Mouse (Mus musculus) c-Kit-positive CD71-positive TER-119-positive erythroid progenitor cells, embryonic 14.5 days (primary cell): ENCODE measurements around the gene Oxnad1.
"Not testable (repeated sequence)": the region's sequence is repeated elsewhere in the genome, so short reads cannot be mapped to it uniquely, and the experiment has no call there.

Experiments used
- DNase-seq: peaks from one replicate; pipeline ENCODE4 v3.0.0-alpha.2; 2013; ENCODE audit warnings: low spot score

Gene Oxnad1

DNA sequence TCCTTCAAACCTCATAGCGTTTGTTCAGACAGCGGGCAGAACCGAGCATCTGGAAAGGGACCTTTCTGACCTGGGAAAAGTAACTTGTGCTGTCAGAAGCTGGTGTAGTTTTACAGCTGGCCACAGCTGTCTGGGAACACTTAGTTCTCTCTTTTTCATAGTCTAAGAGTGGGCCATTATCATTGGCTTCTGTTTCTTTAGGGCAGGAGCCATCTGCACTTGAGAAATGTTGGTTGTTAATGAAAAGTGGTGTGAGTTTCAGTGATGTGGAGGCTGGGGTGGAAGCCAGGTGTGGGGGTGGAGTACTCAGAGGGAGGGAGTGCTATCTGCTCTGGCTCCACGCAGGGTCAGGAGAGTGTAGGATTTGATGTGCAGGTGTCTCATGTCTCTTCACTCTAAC is 6.0 kb downstream of the Oxnad1 start:
- no peak for DNase-seq

DNA sequence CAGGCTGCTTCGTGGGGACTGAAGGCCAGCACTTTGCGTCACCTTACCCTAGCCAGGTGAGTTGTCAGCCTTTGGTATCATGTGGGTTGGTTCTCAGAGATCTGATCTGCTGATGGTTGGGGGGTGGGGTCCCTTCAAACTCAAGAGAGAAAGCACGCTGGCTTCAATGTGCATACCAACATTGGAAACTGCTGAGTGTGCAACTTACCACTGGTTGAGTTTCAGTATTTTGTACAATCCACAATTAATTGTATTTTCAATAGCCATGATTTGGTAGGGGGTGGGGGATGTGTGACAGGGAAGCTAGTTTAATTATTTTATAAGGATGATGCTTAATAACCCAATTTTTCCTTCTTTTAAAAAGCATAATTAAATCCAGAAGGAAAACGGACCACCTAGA is 6.5 kb downstream of the Oxnad1 start:
- no peak for DNase-seq

- DNase-seq: no peak
Observed at GRCm38 (mm10) chr14:32093018-32093417, 7.8 kb downstream of the Oxnad1 start.

- no peak for DNase-seq
Observed at GRCm38 (mm10) chr14:32093500-32094117, 8.4 kb downstream of the Oxnad1 start.

- DNase-seq: no peak
Observed at GRCm38 (mm10) chr14:32095646-32096045, 10.5 kb downstream of the Oxnad1 start.

DNA sequence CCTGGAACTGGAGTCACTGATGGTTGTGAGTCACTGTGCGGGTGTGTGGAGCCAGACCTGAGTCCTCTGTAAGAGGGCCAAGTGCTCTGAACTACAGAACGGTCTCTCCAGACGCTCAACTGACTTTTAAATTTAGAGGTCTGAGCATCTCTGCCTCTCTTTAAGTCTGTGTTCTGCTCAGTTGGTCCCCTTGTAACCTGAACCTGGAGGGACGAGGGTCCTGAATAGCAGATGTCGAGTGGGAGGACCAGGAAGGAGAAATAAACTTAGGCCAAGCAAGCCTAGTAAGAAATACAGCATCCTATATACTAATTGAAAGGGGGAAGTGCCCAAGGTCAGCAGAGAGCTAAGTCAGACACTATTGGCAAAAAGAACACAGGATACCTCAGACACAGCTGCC is 11.6 kb downstream of the Oxnad1 start:
- DNase-seq: no peak

GRCm38 (mm10) chr14:32097691-32098090 is 12.5 kb downstream of the Oxnad1 start:
- no peak for DNase-seq

DNA sequence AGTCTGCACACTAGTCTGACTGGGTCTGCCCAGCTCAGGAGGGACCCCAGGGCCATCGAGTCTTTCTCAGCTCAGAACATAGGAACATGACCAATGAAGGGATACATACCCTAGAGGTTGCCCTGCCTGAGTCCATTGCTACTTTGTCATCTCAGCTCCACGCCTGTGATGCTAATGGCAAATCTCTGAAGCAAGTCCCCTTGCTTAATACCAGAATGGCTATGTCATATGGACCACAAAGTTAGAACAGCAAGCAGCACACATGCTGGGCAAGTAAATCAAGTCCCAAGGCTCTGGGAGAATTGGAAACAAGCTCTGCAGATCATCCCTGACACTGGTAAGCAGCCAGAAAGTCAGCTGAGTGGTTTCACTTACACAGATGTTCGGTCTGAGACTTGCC is 13.8 kb downstream of the Oxnad1 start:
- DNase-seq: no peak

DNA sequence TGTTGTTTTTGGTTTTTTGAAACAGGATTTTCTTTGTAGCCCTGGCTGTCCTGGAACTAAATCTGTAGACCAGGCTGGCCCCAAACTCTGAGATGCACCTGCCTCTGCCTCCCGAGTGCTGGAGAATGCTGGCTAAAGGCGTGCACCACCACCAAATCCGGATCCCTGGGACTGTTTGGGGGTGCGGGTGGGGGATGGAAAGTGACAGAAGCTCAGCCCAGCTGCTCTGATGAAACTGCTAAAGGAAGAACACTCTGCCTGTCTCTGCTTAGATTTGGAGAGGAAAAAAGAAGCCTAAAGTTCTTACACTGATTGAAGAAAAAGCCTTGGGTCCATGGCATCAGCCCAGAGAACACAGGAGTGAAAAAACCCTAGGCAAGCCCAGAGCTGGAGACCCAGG is 18.4 kb downstream of the Oxnad1 start:
- DNase-seq: no peak

DNA sequence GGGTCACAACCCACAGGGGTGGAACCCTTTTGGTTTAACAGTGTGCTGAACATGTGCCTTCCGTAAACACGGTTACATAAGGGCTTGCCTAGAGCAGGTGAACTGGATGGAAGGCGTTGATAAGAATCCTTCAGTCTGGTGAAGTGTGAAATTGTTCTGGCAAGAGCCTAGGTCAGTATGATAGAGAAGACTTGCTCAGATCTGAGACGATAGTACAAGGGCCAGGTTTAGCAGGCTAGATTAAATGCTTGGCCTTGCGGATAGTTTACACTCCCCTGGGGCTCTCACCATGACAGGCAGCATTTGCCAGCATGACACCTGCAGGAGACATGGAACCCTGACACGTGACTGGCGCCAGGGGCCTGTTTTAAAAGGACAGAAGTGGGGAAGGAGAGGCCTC is 20.5 kb downstream of the Oxnad1 start:
- no peak for DNase-seq

DNA sequence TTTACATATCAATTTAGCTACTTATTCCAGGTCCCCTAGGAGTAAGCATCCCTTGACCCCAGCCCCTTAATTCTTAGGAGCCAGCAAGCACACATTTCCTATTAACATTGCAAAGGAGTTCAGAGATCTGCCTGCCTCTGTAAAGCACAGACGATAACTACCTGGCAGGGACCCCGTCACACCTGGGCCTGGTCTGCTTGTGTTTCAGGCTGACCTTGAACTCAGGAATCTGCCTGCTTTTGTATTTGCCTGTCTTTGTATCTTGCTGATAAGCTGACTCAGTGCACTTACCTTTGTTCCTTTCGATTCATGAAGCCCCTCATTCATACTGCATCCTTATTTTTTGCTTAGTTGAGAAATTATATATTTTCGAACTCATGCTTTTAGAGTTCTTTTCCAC is 21.7 kb downstream of the Oxnad1 start:
- DNase-seq: no peak

GRCm38 (mm10) chr14:32112124-32112523 is 26.9 kb downstream of the Oxnad1 start:
- not testable (repeated sequence) for DNase-seq

GRCm38 (mm10) chr14:32120940-32121919 is 36.1 kb downstream of the Oxnad1 start:
- no peak for DNase-seq

DNA sequence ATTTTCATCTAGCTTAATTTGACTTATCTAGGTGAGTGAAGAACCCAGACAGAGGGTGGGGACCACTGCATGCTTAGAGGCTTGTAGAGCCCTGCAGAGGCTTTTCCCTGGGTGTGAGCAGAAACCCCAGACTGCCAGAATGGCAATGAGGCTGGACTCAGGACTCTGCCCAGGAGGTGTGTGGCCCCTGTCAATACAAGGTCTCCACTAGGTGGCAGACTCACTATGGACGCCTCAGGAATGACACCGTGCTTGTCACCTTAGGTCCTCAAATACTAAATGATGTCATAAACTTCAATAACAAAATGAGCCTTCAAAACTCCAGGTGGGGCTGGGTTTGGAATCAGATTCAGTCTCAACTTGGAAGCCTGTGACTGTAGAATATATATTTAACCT is 36.7 kb downstream of the Oxnad1 start:
- peak; percentile 63 for DNase-seq

DNA sequence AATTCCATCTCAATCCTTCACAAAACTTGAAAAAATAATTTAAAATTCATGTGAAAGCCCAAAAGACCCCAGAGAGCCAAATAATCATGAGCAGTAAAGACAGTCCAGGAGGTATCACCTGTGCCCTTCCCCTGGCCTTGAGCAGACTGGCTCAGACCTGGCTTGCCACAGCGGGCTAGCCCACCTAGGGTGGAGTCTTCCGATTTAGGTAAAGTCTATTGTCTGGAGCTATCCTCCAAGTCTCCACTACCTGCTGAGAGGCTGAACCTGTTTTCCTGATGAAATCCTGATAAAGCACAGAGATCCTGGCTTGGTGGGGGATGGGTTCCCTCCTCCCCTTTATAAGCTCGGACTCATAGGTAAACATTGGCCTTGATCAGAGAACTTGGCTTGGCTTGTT is 39.1 kb downstream of the Oxnad1 start:
- DNase-seq: no peak

- not testable (repeated sequence) for DNase-seq
Observed at GRCm38 (mm10) chr14:32125256-32125655, 40.1 kb downstream of the Oxnad1 start.

DNA sequence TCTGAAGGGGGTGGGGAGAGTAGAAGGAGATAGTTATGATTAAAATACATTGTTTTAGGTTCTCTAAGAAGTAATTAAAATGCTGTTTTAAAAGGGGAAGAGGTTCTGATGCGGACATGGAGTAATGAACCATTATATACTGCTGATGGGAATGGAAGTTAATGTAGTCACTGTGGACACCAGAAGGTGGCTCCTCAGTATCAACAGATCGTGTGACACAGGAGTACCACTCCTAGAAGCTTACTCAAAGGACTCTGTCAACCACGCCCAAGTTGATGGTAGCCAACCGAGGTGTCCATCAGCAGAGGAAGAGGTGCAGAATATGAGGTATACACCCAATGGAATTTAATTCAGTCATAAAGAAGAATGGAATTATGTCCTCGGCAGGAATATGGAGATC is 43.2 kb downstream of the Oxnad1 start:
- no peak for DNase-seq

DNA sequence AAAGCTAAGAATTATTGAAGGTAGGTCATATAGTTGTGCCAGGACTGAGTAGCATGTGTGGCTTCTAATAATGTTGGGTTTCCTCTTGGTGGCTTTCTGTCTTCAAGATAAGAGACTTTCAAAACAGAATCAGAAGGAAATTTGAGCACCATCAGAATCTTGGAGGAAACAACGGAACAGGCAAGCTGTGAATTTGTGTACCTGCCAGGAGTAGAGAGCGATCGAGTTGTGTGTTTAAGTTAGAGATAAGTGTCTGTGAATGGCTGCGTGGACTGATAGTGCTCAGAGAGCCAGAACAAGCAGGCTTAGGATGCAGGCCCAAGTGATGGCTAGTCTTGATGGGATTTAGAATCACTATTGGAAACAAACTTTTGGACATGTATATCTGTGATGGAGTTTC is 46.7 kb downstream of the Oxnad1 start:
- peak; percentile 61 for DNase-seq

GRCm38 (mm10) chr14:32134293-32134692 is 49.1 kb downstream of the Oxnad1 start:
- peak; percentile 53 for DNase-seq

DNA sequence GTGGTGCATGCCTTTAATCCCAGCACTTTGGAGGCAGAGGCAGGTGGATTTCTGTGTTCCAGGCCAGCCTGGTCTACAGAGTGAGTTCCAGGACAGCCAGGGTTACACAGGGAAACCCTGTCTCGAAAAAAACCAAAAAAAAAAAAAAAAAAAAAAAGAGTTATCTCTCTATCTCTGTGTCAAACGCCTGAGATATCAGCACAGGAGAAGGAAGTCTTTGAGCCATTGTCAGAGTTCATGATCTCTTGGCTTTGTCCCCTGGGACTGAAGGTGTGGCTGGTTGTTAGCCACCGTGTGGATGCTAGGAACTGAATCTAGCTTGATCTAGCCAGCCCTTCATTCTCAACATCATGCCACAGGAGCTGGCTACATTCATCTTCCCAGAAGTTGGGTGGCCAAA is 51.3 kb downstream of the Oxnad1 start:
- not testable (repeated sequence) for DNase-seq

GRCm38 (mm10) chr14:32140359-32140965 is 55.3 kb downstream of the Oxnad1 start:
- no peak for DNase-seq

GRCm38 (mm10) chr14:32141723-32142122 is 56.5 kb downstream of the Oxnad1 start, which contains the start of gene Msmb:
Msmb (plus strand) TSS chr14:32142023.
- DNase-seq: no peak

- no peak for DNase-seq
Observed at GRCm38 (mm10) chr14:32144734-32145133, 59.6 kb downstream of the Oxnad1 start.
